Mouse (Mus musculus) hindbrain, embryonic 10.5 days (tissue): ENCODE measurements at regions not wholly inside any gene's neighbourhood (a gene's known extent, or its start where the extent isn't known, plus 50 kb on each side); places are given as distances from the start of the nearest gene placed in this dataset.

Source experiments
- DNase-seq: peaks from one replicate; pipeline ENCODE4 v3.0.0-alpha.2; 2017; ENCODE audit warnings: low spot score
- H3K27ac ChIP-seq: fragments of 300-500 bp; sonication (generic); 2 replicates; pipeline ENCODE4 v1.5.1; 2016; ENCODE audit warnings: mild to moderate bottlenecking, moderate library complexity
- H3K27me3 ChIP-seq: fragments of 300-500 bp; sonication (generic); 2 replicates; pipeline ENCODE4 v1.6.1; 2016; ENCODE audit warnings: mild to moderate bottlenecking; ENCODE audit not compliant: poor library complexity, insufficient read depth, severe bottlenecking
- H3K36me3 ChIP-seq: fragments of 300-500 bp; sonication (generic); 2 replicates; pipeline ENCODE4 v1.6.1; 2016; ENCODE audit warnings: mild to moderate bottlenecking, moderate library complexity
- H3K4me1 ChIP-seq: fragments of 300-500 bp; sonication (generic); replicated peaks from 2 replicates; pipeline ENCODE4 v1.6.1; 2016; ENCODE audit warnings: mild to moderate bottlenecking
- H3K4me3 ChIP-seq: fragments of 300-500 bp; sonication (generic); 2 replicates; pipeline ENCODE4 v1.5.1; 2016; ENCODE audit warnings: mild to moderate bottlenecking, moderate library complexity
- H3K9me3 ChIP-seq: fragments of 300-500 bp; sonication (generic); 2 replicates; pipeline ENCODE4 v1.6.1; 2016; ENCODE audit warnings: mild to moderate bottlenecking, moderate library complexity
- WGBS: fragments of 180-500 bp; shearing (Covaris S2); methylation state at CpG from one replicate; pipeline ENCODE4 v1.1.7; 2016; 5-methylcytosine and 5-hydroxymethylcytosine counted together

- Histone ChIP-seq H3K36me3 (no peaks in the 10 kb centered on the region), H3K9me3 (no peaks in the 10 kb centered on the region), H3K4me1 (peaks cover 72% of the 10 kb centered on the region), H3K27me3 (peaks cover 43% of the 10 kb centered on the region), H3K4me3 (no peak overlapping the region), H3K27ac (no peak overlapping the region)
- no peak for DNase-seq
- 91% methylated on average over 12 of the region's 12 CpGs for whole genome bisulfite sequencing
Observed at GRCm38 (mm10) chr2:166429494-166429893, 274.0 kb upstream of the Sulf2 start.

- H3K4me3 ChIP-seq = no peak overlapping the region
- H3K36me3 ChIP-seq = no peaks in the 10 kb centered on the region
- H3K4me1 ChIP-seq = peaks cover 70% of the 10 kb centered on the region
- DNase-seq = no peak
- H3K27ac ChIP-seq = peak overlapping the region; percentile 57; the same call in 1 of the 2 replicates
- H3K27me3 ChIP-seq = peaks cover 44% of the 10 kb centered on the region
- 71% methylated on average over 6 of the region's 6 CpGs for WGBS
- H3K9me3 ChIP-seq = no peaks in the 10 kb centered on the region
Observed at GRCm38 (mm10) chr2:166427390-166427789, 271.9 kb upstream of the Sulf2 start.

- Histone ChIP-seq H3K36me3 (no peaks in the 10 kb centered on the region), H3K27ac (peak overlapping the region; percentile 46; the same call in 1 of the 2 replicates), H3K4me1 (peaks cover 66% of the 10 kb centered on the region), H3K9me3 (no peaks in the 10 kb centered on the region), H3K4me3 (no peak overlapping the region), H3K27me3 (peaks cover 43% of the 10 kb centered on the region)
- DNase-seq = peak; percentile 68
- 45% methylated on average over 10 of the region's 10 CpGs for WGBS
Observed at GRCm38 (mm10) chr2:166426960-166427359, 271.5 kb upstream of the Sulf2 start.

GRCm38 (mm10) chr2:166426457-166426856 is 271.0 kb upstream of the Sulf2 start:
- peaks cover 43% of the 10 kb centered on the region for H3K27me3 ChIP-seq

GRCm38 (mm10) chr2:166425141-166425540 is 269.7 kb upstream of the Sulf2 start:
- Histone ChIP-seq H3K27me3 (peaks cover 42% of the 10 kb centered on the region), H3K27ac (peak overlapping the region; percentile 16; the same call in 1 of the 2 replicates), H3K9me3 (no peaks in the 10 kb centered on the region), H3K36me3 (no peaks in the 10 kb centered on the region), H3K4me3 (no peak overlapping the region), H3K4me1 (peaks cover 71% of the 10 kb centered on the region)
- no peak for DNase-seq
- 90% methylated on average over 3 of the region's 3 CpGs for WGBS

More at GRCm38 (mm10) chr2:166426457-166426856, 271.0 kb upstream of the Sulf2 start:
- Histone ChIP-seq H3K27ac (peak overlapping the region; percentile 46; the same call in 1 of the 2 replicates), H3K4me3 (no peak overlapping the region), H3K4me1 (peaks cover 66% of the 10 kb centered on the region), H3K9me3 (no peaks in the 10 kb centered on the region), H3K36me3 (no peaks in the 10 kb centered on the region)
- 52% methylated on average over 6 of the region's 6 CpGs for WGBS
- no peak for DNase-seq

- 56% methylated on average over 6 of the region's 6 CpGs for WGBS
- no peaks in the 10 kb centered on the region for H3K9me3 ChIP-seq
- no peak for DNase-seq
- peaks cover 76% of the 10 kb centered on the region for H3K4me1 ChIP-seq
- no peak overlapping the region for H3K27ac ChIP-seq
- H3K27me3 ChIP-seq = peaks cover 31% of the 10 kb centered on the region
- H3K4me3 ChIP-seq = no peak overlapping the region
- no peaks in the 10 kb centered on the region for H3K36me3 ChIP-seq
Observed at GRCm38 (mm10) chr2:166423132-166423660, 267.7 kb upstream of the Sulf2 start.

GRCm38 (mm10) chr2:166420275-166420674 is 264.8 kb upstream of the Sulf2 start:
- no peak for DNase-seq
- H3K9me3 ChIP-seq = no peaks in the 10 kb centered on the region
- WGBS = 69% methylated on average over 8 of the region's 8 CpGs

GRCm38 (mm10) chr2:166419271-166419670 is 263.8 kb upstream of the Sulf2 start:
- H3K27me3 ChIP-seq = peaks cover 18% of the 10 kb centered on the region; the same call in 1 of the 2 replicates
- peaks cover 66% of the 10 kb centered on the region for H3K4me1 ChIP-seq
- H3K9me3 ChIP-seq = no peaks in the 10 kb centered on the region
- no peak for DNase-seq
- peak overlapping the region; percentile 18 for H3K27ac ChIP-seq
- no peak overlapping the region for H3K4me3 ChIP-seq
- WGBS = 48% methylated on average over 9 of the region's 9 CpGs
- H3K36me3 ChIP-seq = no peaks in the 10 kb centered on the region

More at GRCm38 (mm10) chr2:166420275-166420674, 264.8 kb upstream of the Sulf2 start:
- no peaks in the 10 kb centered on the region for H3K36me3 ChIP-seq
- H3K4me3 ChIP-seq = no peak overlapping the region
- H3K27ac ChIP-seq = no peak overlapping the region
- H3K27me3 ChIP-seq = peaks cover 28% of the 10 kb centered on the region; the same call in 1 of the 2 replicates
- H3K4me1 ChIP-seq = peaks cover 69% of the 10 kb centered on the region

GRCm38 (mm10) chr2:166418279-166418678 is 262.8 kb upstream of the Sulf2 start:
- H3K9me3 ChIP-seq = no peaks in the 10 kb centered on the region
- DNase-seq = no peak
- no peak overlapping the region for H3K4me3 ChIP-seq
- H3K27me3 ChIP-seq = peaks cover 18% of the 10 kb centered on the region; the same call in 1 of the 2 replicates
- 76% methylated on average over 8 of the region's 8 CpGs for WGBS
- H3K27ac ChIP-seq = no peak overlapping the region
- peaks cover 60% of the 10 kb centered on the region for H3K4me1 ChIP-seq
- no peaks in the 10 kb centered on the region for H3K36me3 ChIP-seq

GRCm38 (mm10) chr2:166417628-166418027 is 262.2 kb upstream of the Sulf2 start:
- no peaks in the 10 kb centered on the region for H3K36me3 ChIP-seq
- no peak for DNase-seq
- no peak overlapping the region for H3K27ac ChIP-seq
- H3K27me3 ChIP-seq = peaks cover 19% of the 10 kb centered on the region; the same call in 1 of the 2 replicates
- H3K4me3 ChIP-seq = no peak overlapping the region
- no peaks in the 10 kb centered on the region for H3K9me3 ChIP-seq
- WGBS = 92% methylated on average over 10 of the region's 10 CpGs
- peaks cover 60% of the 10 kb centered on the region for H3K4me1 ChIP-seq

GRCm38 (mm10) chr2:166415481-166415965 is 260.1 kb upstream of the Sulf2 start:
- Histone ChIP-seq H3K9me3 (no peaks in the 10 kb centered on the region), H3K27ac (peak overlapping the region; percentile 47; the same call in 1 of the 2 replicates), H3K27me3 (peaks cover 19% of the 10 kb centered on the region), H3K4me1 (peaks cover 74% of the 10 kb centered on the region), H3K4me3 (no peak overlapping the region), H3K36me3 (no peaks in the 10 kb centered on the region)
- WGBS = 81% methylated on average over 16 of the region's 16 CpGs
- no peak for DNase-seq

- Histone ChIP-seq H3K27me3 (peaks cover 19% of the 10 kb centered on the region; the same call in 1 of the 2 replicates), H3K27ac (no peak overlapping the region)
- 88% methylated on average over 8 of the region's 8 CpGs for WGBS
Observed at GRCm38 (mm10) chr2:166414856-166415255, 259.4 kb upstream of the Sulf2 start.

GRCm38 (mm10) chr2:166412031-166412858 is 256.8 kb upstream of the Sulf2 start:
- Histone ChIP-seq H3K4me3 (no peak overlapping the region), H3K9me3 (no peaks in the 10 kb centered on the region; the same call in 1 of the 2 replicates), H3K36me3 (no peaks in the 10 kb centered on the region), H3K4me1 (peaks cover 64% of the 10 kb centered on the region), H3K27me3 (peaks cover 17% of the 10 kb centered on the region; the same call in 1 of the 2 replicates), H3K27ac (peak overlapping the region; percentile 76)
- DNase-seq = peak; percentile 38
- 35% methylated on average over 17 of the region's 17 CpGs for WGBS

More at GRCm38 (mm10) chr2:166414856-166415255, 259.4 kb upstream of the Sulf2 start:
- Histone ChIP-seq H3K4me3 (no peak overlapping the region), H3K36me3 (no peaks in the 10 kb centered on the region), H3K4me1 (peaks cover 69% of the 10 kb centered on the region), H3K9me3 (no peaks in the 10 kb centered on the region)
- no peak for DNase-seq
